Mouse (Mus musculus) skeletal muscle tissue, postnatal 0 days (tissue): ENCODE data around the gene Tyw5. TPM values are rescaled to one million over a fixed set of nuclear protein-coding genes. Genes with fewer than 3 reads are reported as not detected.

Source experiments
- polyA plus RNA-seq: library from polyadenylated mRNA; unstranded; fragments of >200 nt; fragmentation: Nextera tagmentation; extraction: Ambion mirVana; gene quantifications from 2 replicates; pipeline ENCODE4 v1.2.1, GENCODE M21; 2015

The Tyw5 gene
- 11.0 and 15.3 TPM in 2 replicates for polyA plus RNA-seq

DNA sequence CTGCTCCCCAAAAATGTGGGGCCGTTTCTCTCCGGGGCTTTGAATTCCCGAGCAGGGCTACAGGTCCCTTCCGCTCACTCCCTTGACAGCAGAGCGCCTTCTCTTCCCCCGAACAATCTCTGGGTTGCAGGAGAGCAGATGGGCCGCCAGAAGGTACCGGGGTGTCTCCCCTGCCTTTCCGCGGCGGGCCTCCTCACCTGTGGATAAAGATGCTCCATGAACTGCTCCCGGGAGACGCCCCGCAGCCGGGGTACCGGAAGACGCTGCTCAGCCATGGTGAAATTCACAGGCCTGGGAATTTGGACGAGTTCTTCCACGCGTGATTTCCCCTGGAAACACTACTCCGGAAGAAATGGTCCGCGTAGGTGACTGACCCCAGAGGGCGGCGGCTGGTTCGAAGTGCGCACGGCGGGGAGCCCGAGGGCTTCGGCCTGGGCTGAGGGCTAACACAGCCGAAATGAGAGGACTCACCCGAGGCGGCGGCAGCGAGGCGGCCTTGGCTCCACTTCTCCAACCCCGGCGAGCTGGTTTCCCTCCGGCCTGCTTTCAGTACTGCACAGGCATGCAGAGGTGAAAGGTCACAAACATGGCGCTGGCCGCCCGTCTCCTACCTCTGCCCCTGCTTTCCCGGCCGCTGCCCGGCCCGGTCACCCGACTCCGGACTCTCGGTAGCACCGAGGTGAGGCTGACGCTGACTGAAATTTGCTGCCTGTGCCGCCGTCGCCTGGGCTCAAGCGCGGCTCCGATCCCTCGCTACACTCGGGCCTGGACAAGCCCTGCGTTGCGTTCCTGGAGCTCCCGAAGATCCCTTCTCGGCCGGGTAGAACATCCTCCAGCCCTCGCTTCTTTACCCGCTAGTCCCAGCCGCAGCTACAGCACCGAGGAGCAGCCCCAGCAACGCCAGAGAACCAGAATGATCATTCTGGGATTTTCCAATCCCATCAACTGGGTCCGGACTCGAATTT lies at the start of gene Tyw5, which contains the start of gene Maip1:
Gene Tyw5, minus strand, starts transcription at position 915 of the 965 bp plus-strand sequence.
Gene Maip1, plus strand, starts transcription at position 142 of the 965 bp plus-strand sequence.

DNA sequence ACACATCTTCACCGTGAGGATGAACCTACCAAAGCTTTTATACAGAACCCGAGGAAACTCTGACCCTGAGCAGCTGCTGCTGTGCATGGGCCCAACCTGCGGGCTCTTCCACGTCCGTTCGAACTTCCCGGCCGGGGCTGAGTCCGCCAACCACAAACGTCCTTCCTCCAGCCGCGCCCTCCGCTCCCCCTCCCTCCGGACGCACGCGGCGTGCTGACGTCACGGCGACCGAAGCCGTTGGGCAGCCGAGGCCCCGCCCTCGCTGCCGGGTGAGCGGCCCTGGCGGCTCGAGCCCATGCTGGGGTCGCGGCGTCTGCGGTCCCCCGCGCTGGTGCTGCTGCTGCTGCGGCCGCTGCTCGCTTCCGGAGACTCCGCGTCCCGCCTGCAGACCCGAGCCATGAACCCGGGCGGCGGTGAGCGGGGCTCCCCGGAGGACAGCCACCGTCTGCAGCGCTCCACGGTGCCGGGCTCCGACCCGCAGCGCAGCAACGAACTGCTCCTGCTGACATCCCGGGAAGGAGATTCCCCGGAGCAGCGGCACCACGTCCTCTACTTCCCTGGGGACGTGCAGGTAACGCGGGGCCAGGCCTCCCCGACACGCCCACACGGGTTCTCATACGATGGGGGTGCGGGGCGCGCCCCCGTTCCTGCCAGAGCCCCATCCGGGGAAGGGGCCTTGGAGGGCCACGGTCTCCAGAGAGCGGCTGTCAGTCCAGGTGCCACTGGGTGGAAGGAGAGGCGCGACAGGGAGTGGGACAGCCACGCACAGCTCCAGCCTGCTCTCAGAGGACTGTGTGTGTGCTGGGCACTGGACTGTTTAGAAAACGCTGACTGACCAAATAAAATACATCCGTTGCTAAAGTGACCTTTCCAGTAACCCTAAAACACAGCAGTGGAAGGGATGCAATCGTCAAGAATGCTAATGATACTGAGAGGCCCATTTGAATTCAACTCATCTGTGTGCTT lies 29.2 kb downstream of the Tyw5 start, which contains the start of gene 1700066M21Rik:
Gene 1700066M21Rik, plus strand, starts transcription at position 245 of the 966 bp plus-strand sequence.

Other genes with a start within 250 kb of the Tyw5 start
- gene 1700066M21Rik, start 29.5 kb downstream of the Tyw5 start, polyA plus RNA-seq = 3.4 TPM in 2 replicates
- gene Maip1, start 773 bp downstream of the Tyw5 start, polyA plus RNA-seq = 15.0 and 15.3 TPM in 2 replicates